Mouse (Mus musculus) CH12.LX (cell line): Measurements from ENCODE around the gene Keg1.

ENCODE experiments used
- CHD2 ChIP-seq: IDR thresholded peaks from 2 replicates; pipeline ENCODE4 v1.6.1; 2011; ENCODE audit warnings: low read length, improper control_type of control experiment
- CTCF ChIP-seq, 2 experiments: IDR thresholded peaks in 1 of 2; conservative IDR thresholded peaks in 1 of 2; 2 replicates each; pipeline ENCODE4 v1.5.1; 2011 to 2012; ENCODE audit warnings: low read depth in 2 of 2, low read length in 2 of 2, improper control_type of control experiment in 1 of 2, inconsistent platforms in 1 of 2, mild to moderate bottlenecking in 1 of 2, moderate library complexity in 1 of 2
- MAZ ChIP-seq: IDR thresholded peaks from 2 replicates; pipeline ENCODE4 v1.6.1; 2012; ENCODE audit warnings: low read depth, mild to moderate bottlenecking, inconsistent platforms, low read length, improper control_type of control experiment, moderate library complexity
- TCF12 ChIP-seq: IDR thresholded peaks from 2 replicates; pipeline ENCODE4 v1.6.1; 2014; ENCODE audit warnings: low read depth, mild to moderate bottlenecking, inconsistent platforms, low read length, improper control_type of control experiment
- ZKSCAN1 ChIP-seq: IDR thresholded peaks from 2 replicates; pipeline ENCODE4 v1.6.1; 2012; ENCODE audit warnings: low read depth, inconsistent platforms, low read length, improper control_type of control experiment, borderline replicate concordance
- ZNF384 ChIP-seq: IDR thresholded peaks from 2 replicates; pipeline ENCODE4 v1.6.1; 2012; ENCODE audit warnings: low read depth, low read length, improper control_type of control experiment, inconsistent platforms

GRCm38 (mm10) chr19:12671051-12671450 lies 24.5 kb upstream of the Keg1 start:
- no peak for TF ChIP-seq ZKSCAN1
- no peak for TF ChIP-seq CTCF (conservative IDR thresholded peaks at IDR 0.05 in 1 of 2, IDR thresholded peaks at IDR 0.05 in 1 of 2; ENCODE audit: low read depth in 2 of 2, low read length in 2 of 2)
- TF ChIP-seq MAZ = no peak
- TF ChIP-seq TCF12 = no peak
- no peak for TF ChIP-seq CHD2
- TF ChIP-seq ZNF384 = no peak
